Mouse (Mus musculus) neural tube, embryonic 14.5 days (tissue): ENCODE results near the gene Vezf1. TPM values are rescaled to one million over a fixed set of nuclear protein-coding genes. Genes with fewer than 3 reads are reported as not detected.
A peak's percentile ranks its signal among the peaks of the same experiment; 100 is the strongest.

Experiments used
- ATAC-seq: fragments of 200-750 bp; cut with Nextera tagmentation; 2 replicates; pipeline ENCODE4 v1.8.0; 2017; ENCODE audit warnings: low read depth, mild to moderate bottlenecking, moderate TSS enrichment, moderate library complexity
- H3K27ac ChIP-seq: fragments of 300-500 bp; sonication (generic); 2 replicates; pipeline ENCODE4 v1.5.1; 2014; ENCODE audit warnings: low read depth, mild to moderate bottlenecking, control low read depth, low read length, moderate library complexity, mixed read lengths
- H3K27me3 ChIP-seq: fragments of 300-500 bp; sonication (generic); 2 replicates; pipeline ENCODE4 v1.6.1; 2014; ENCODE audit warnings: low read length; ENCODE audit not compliant: control insufficient read depth, insufficient read depth
- H3K36me3 ChIP-seq: fragments of 300-500 bp; sonication (generic); 2 replicates; pipeline ENCODE4 v1.6.1; 2014; ENCODE audit warnings: low read length, mixed read lengths; ENCODE audit not compliant: control insufficient read depth, insufficient read depth
- H3K4me1 ChIP-seq: fragments of 300-500 bp; sonication (generic); 2 replicates; pipeline ENCODE4 v1.6.1; 2014; ENCODE audit warnings: low read length; ENCODE audit not compliant: control insufficient read depth, insufficient read depth
- H3K4me2 ChIP-seq: fragments of 300-500 bp; sonication (generic); 2 replicates; pipeline ENCODE4 v1.6.1; 2014; ENCODE audit warnings: mild to moderate bottlenecking, low read depth, low read length, control low read depth
- H3K4me3 ChIP-seq: fragments of 300-500 bp; sonication (generic); 2 replicates; pipeline ENCODE4 v1.5.1; 2014; ENCODE audit warnings: low read depth, low read length, control low read depth, mixed read lengths
- H3K9ac ChIP-seq: fragments of 300-500 bp; sonication (generic); replicated peaks from 2 replicates; pipeline ENCODE4 v1.6.1; 2014; ENCODE audit warnings: low read depth, mild to moderate bottlenecking, control low read depth, low read length, mixed read lengths
- H3K9me3 ChIP-seq: fragments of 300-500 bp; sonication (generic); 2 replicates; pipeline ENCODE4 v1.6.1; 2016; ENCODE audit warnings: low read length; ENCODE audit not compliant: control insufficient read depth
- WGBS: fragments of 180-500 bp; shearing (Covaris S2); extraction: QIAGEN DNeasy Blood & Tissue Kit; methylation state at CpG from one replicate; pipeline ENCODE4 v1.1.7; 2014; 5-methylcytosine and 5-hydroxymethylcytosine counted together
- polyA plus RNA-seq: library from polyadenylated mRNA; unstranded; fragments of >200 nt; fragmentation: Nextera tagmentation; extraction: Ambion mirVana; gene quantifications from 2 replicates; pipeline ENCODE4 v1.2.1, GENCODE M21; 2014

The Vezf1 gene
- polyA plus RNA-seq, 1 experiment from 2014 or later: 50.2 TPM

- H3K4me2 ChIP-seq: no peak overlapping the region
- no peak for ATAC-seq
- H3K27me3 ChIP-seq: no peaks in the 10 kb centered on the region; the same call in 1 of the 2 replicates
Measured at GRCm38 (mm10) chr11:88065732-88066131, 2.3 kb upstream of the Vezf1 start.

DNA sequence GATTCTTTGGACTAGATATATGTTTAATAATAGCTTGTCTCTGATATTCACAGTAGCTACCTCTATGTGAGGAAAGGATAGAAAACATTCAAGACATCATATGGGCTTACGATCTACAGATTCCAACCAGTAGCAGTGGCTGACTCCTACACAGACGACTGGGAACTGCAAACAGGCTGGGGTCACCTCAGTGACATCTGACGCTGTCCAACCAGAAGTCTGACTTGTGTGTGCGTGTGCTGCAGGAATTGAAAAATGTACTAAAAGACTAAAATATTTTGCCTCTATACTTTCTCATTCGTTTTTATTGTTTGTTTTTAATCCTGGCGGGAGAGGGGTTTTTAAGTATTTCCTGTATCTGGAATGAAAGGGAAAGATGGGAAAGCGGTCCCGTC is 891 bp upstream of the Vezf1 start:
- H3K4me3 ChIP-seq: peak overlapping the region; percentile 99
- peak overlapping the region; percentile 80 for H3K4me2 ChIP-seq
- 1% methylated on average over 8 of the region's 8 CpGs for WGBS
- H3K27me3 ChIP-seq: no peaks in the 10 kb centered on the region; the same call in 1 of the 2 replicates
- H3K4me1 ChIP-seq: peaks cover 21% of the 10 kb centered on the region
- H3K9ac ChIP-seq: peak overlapping the region; percentile 98
- no peaks in the 10 kb centered on the region for H3K36me3 ChIP-seq
- H3K27ac ChIP-seq: peak overlapping the region; percentile 99
- ATAC-seq: peak; percentile 31; the same call in 1 of the 2 replicates
- H3K9me3 ChIP-seq: no peaks in the 10 kb centered on the region

More at GRCm38 (mm10) chr11:88065732-88066131, 2.3 kb upstream of the Vezf1 start:
- Histone ChIP-seq H3K9ac (no peak overlapping the region), H3K4me3 (no peak overlapping the region), H3K36me3 (no peaks in the 10 kb centered on the region), H3K27ac (no peak overlapping the region), H3K4me1 (peaks cover 9% of the 10 kb centered on the region), H3K9me3 (no peaks in the 10 kb centered on the region)

DNA sequence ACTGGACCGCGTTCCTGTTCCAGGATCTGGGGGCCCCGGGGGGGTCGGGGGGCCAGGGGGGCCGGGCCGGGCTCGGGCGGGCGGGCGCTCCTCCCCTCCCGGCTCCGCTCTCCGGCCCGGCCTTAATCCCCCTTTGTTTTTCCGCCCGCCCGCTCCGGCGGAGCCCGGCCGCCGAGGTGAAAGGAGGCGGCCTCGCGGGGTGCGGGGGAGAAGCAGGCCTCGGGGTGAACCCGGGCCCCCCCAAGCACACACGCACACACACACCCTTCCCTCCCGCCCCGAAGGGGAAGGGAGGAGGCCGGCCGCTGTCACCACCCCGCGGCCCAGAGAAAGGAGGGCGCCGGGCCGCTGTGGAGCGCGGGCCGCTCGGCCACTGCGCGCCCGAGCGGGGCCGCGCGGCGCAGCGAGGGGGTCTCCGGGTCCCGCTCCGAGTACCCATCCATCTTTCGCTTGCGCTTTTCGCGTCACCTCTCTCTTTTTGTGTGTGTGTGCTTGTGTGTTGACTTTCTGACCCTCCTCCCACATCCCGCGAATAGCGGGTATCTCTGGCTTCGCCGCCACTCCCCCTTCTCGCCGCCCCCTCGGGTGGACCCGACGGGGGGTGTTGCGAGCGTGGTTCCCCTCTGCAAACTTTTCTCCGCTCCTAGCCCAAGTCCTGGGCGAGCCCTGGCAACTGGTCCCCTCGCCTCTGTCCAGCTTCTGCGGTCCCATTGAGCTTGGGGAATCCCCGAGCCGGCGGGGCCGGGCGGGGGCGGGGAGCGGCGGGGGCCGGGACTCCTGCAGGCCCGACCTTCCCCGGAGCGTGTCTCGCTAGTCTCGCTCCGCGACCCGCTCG is 549 bp downstream of the Vezf1 start:
- ATAC-seq: peak; percentile 72
- WGBS: under 1% methylated on average over 72 of the region's 92 CpGs
- Histone ChIP-seq H3K27ac (peak overlapping the region; percentile 99), H3K9me3 (no peaks in the 10 kb centered on the region), H3K9ac (peak overlapping the region; percentile 98), H3K4me1 (peaks cover 28% of the 10 kb centered on the region), H3K36me3 (no peaks in the 10 kb centered on the region), H3K4me2 (peak overlapping the region; percentile 91), H3K4me3 (peak overlapping the region; percentile 99), H3K27me3 (no peaks in the 10 kb centered on the region; the same call in 1 of the 2 replicates)

GRCm38 (mm10) chr11:88069246-88069570 is 1.1 kb downstream of the Vezf1 start:
- Histone ChIP-seq H3K27me3 (no peaks in the 10 kb centered on the region; the same call in 1 of the 2 replicates), H3K4me1 (peaks cover 30% of the 10 kb centered on the region), H3K9ac (peak overlapping the region; percentile 98), H3K36me3 (no peaks in the 10 kb centered on the region), H3K4me2 (peak overlapping the region; percentile 91), H3K27ac (peak overlapping the region; percentile 99), H3K9me3 (no peaks in the 10 kb centered on the region), H3K4me3 (peak overlapping the region; percentile 99)
- ATAC-seq: no peak
- WGBS: 1% methylated on average over 12 of the region's 12 CpGs

GRCm38 (mm10) chr11:88070392-88070791 is 2.3 kb downstream of the Vezf1 start:
- H3K27ac ChIP-seq: 0 out of 2 replicates have a peak overlapping the region, but pooled peaks have one; percentile 22
- H3K4me2 ChIP-seq: peak overlapping the region; percentile 91
- no peaks in the 10 kb centered on the region for H3K36me3 ChIP-seq
- H3K9me3 ChIP-seq: no peaks in the 10 kb centered on the region
- peak overlapping the region; percentile 99 for H3K4me3 ChIP-seq
- H3K27me3 ChIP-seq: no peaks in the 10 kb centered on the region; the same call in 1 of the 2 replicates
- WGBS: 16% methylated on average over 4 of the region's 4 CpGs
- ATAC-seq: no peak
- H3K4me1 ChIP-seq: peaks cover 30% of the 10 kb centered on the region
- peak overlapping the region; percentile 32; the same call in 1 of the 2 replicates for H3K9ac ChIP-seq

DNA sequence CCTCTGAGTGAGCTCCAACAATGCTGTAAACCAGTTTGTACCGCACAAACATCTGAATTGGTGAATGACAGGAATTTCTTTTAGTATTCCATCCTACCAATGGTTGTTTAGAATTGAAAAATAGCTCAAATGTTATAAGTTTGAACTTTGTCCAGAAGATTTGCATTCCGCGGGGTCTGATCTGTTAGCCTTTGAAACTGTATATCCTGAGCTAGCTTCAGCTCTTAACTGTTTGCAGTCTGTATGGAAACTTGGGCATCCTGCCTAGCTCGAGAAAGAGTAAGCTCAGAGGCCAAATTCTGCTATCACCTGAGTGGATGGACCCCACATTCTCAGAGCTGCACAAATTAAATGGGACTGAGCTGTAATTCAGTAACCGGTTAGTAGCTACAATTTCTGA is 3.0 kb downstream of the Vezf1 start:
- Histone ChIP-seq H3K36me3 (peaks cover 1% of the 10 kb centered on the region; the same call in 1 of the 2 replicates), H3K4me2 (peak overlapping the region; percentile 91), H3K27ac (0 out of 2 replicates have a peak overlapping the region, but pooled peaks have one; percentile 22), H3K9ac (peak overlapping the region; percentile 32; the same call in 1 of the 2 replicates), H3K4me3 (peak overlapping the region; percentile 99), H3K4me1 (peaks cover 30% of the 10 kb centered on the region), H3K9me3 (no peaks in the 10 kb centered on the region), H3K27me3 (no peaks in the 10 kb centered on the region; the same call in 1 of the 2 replicates)
- WGBS: 53% methylated on average over 5 of the region's 5 CpGs
- ATAC-seq: no peak

GRCm38 (mm10) chr11:88073343-88073875 is 5.3 kb downstream of the Vezf1 start:
- Histone ChIP-seq H3K36me3 (peaks cover 14% of the 10 kb centered on the region; the same call in 1 of the 2 replicates), H3K9ac (no peak overlapping the region), H3K4me1 (peaks cover 30% of the 10 kb centered on the region), H3K4me3 (no peak overlapping the region), H3K9me3 (no peaks in the 10 kb centered on the region), H3K27ac (no peak overlapping the region), H3K4me2 (no peak overlapping the region; the same call in 1 of the 2 replicates), H3K27me3 (no peaks in the 10 kb centered on the region; the same call in 1 of the 2 replicates)
- 90% methylated on average over 14 of the region's 14 CpGs for WGBS
- no peak for ATAC-seq

DNA sequence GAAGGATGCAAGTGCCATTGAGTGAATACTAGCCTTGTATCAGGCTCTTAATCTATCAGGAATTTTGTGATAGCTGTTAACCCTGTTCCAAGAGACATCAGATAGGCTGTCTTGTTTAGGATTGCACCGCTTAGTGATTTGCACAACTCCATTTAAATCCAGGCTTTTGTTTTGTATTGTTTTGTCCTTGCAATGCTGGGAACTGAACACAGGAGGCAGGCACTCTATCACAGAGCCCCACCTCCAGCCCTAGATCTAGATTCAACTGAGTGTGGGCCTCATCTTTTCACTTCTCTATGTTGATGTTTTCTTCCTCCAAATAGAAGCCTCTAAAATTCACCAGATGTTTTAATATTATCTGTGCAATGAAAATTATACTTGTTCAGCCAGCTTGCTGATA is 7.6 kb downstream of the Vezf1 start:
- Histone ChIP-seq H3K27me3 (no peaks in the 10 kb centered on the region), H3K27ac (no peak overlapping the region), H3K4me2 (no peak overlapping the region), H3K36me3 (peaks cover 35% of the 10 kb centered on the region), H3K9ac (no peak overlapping the region), H3K4me3 (no peak overlapping the region), H3K9me3 (no peaks in the 10 kb centered on the region), H3K4me1 (peaks cover 21% of the 10 kb centered on the region)
- no peak for ATAC-seq
- WGBS: 34% methylated on average over 1 of the region's 1 CpGs

DNA sequence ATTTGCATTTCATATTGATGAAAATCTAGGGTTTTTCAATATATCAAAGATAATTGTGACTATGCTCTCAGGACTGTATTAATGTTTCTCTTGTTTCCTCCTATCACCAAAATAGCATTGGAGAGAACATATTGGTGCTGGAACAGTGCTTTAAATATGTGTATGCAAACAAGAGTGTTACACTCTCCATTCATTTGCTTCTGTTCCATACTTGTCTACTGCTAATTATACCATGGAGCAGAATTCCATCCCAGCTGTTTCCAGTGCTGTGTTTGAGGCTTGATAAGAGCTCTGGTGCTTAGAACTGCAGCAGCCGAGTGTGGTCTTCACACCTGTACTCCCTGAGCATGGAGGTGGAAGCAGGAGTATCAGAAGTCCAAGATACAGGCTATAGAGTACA is 8.3 kb downstream of the Vezf1 start:
- H3K9me3 ChIP-seq: no peaks in the 10 kb centered on the region
- ATAC-seq: no peak
- no peak overlapping the region for H3K9ac ChIP-seq
- peaks cover 14% of the 10 kb centered on the region; the same call in 1 of the 2 replicates for H3K4me1 ChIP-seq
- WGBS: 84% methylated on average over 1 of the region's 1 CpGs
- H3K27me3 ChIP-seq: no peaks in the 10 kb centered on the region
- H3K4me3 ChIP-seq: no peak overlapping the region
- peaks cover 41% of the 10 kb centered on the region for H3K36me3 ChIP-seq
- no peak overlapping the region for H3K4me2 ChIP-seq
- H3K27ac ChIP-seq: no peak overlapping the region
